Mouse (Mus musculus): ENCODE data around the gene Pigc.

GRCm38 (mm10) chr1:162001328-162001727 is 32.3 kb downstream of the Pigc start:
- TF ChIP-seq CTCF (conservative IDR thresholded peaks at IDR 0.05; ENCODE audit: low read length): no peak
- no peak for TF ChIP-seq POU5F1 (IDR thresholded peaks at IDR 0.05; ENCODE audit: borderline replicate concordance, low read length)
- TF ChIP-seq NANOG (IDR thresholded peaks at IDR 0.05; ENCODE audit: borderline replicate concordance, low read length): no peak

All from E14TG2a.4 (cell line).